In genomic region chr7:24187611-24188010, GRCm38 (mm10) we compare ENCODE assay signal across 24 mouse cellular contexts. TPM values are rescaled to one million over a fixed set of nuclear protein-coding genes. Genes with fewer than 3 reads are reported as not detected.
"Had no signal": no experiment of that assay in that cellular context is flagged by ENCODE, and none has a peak within 500 bp of the region (broad histone marks: within the 10 kb centered on the region; RNA-seq: fewer than 3 reads in every experiment).

No protein-coding gene starts in this region.

- H3K4me3 ChIP-seq: gastrocnemius, adult 2 months; heart, adult 2 months; heart, embryonic 13.5 days; heart, embryonic 15.5 days; hindbrain, embryonic 10.5 days; hindbrain, embryonic 12.5 days; layer of hippocampus, adult 2 months; left cerebral cortex, adult 2 months; limb, embryonic 10.5 days; limb, embryonic 12.5 days; liver, embryonic 13.5 days had no signal

- H3K27me3 ChIP-seq: heart, embryonic 13.5 days; heart, embryonic 15.5 days; hindbrain, embryonic 12.5 days; limb, embryonic 12.5 days; liver, embryonic 13.5 days had no signal

- H3K4me1 ChIP-seq: heart, embryonic 13.5 days; heart, embryonic 15.5 days; hindbrain, embryonic 10.5 days; hindbrain, embryonic 12.5 days; limb, embryonic 10.5 days; limb, embryonic 12.5 days; liver, embryonic 13.5 days had no signal

- ATAC-seq: hindbrain, embryonic 16.5 days; inflammation-experienced regulatory T-cells, adult 6 months; intestine, postnatal 0 days had no signal

- DNase-seq: gastrocnemius, adult 2 months; gastrocnemius, postnatal 10 days; gastrocnemius, postnatal 25 days; heart, adult 2 months; heart, postnatal 14 days; heart, postnatal 36 days; kidney, adult 18-20 months; kidney, adult 8-10 months; kidney, postnatal 10 days; kidney, postnatal 25 days; kidney, postnatal 4 days; liver; liver, embryonic 13.5 days had no signal

- H3K36me3 ChIP-seq: heart, embryonic 15.5 days; hindbrain, embryonic 10.5 days; liver, embryonic 13.5 days had no signal

- H3K9me3 ChIP-seq: heart, embryonic 13.5 days; heart, embryonic 15.5 days; limb, embryonic 10.5 days; limb, embryonic 12.5 days; liver, embryonic 13.5 days had no signal

RNA-seq across cellular contexts. Expression of gene Zfp114, which starts 12.8 kb away (rescaled TPM):
- total RNA-seq: gastrocnemius, postnatal 25 days had no signal
